Mouse (Mus musculus) liver, adult 2 months (tissue): ENCODE measurements around the gene Trrap. TPM values are rescaled to one million over a fixed set of nuclear protein-coding genes. Genes with fewer than 3 reads are reported as not detected.
A peak's percentile ranks its signal among the peaks of the same experiment; 100 is the strongest.

ENCODE experiments used
- DNase-seq: peaks from one replicate; pipeline ENCODE4 v3.0.0-alpha.2; 2011; ENCODE audit warnings: low read depth, low spot score; ENCODE audit errors: extremely low read depth
- H3K27ac ChIP-seq: fragments of 200-500 bp; replicated peaks from 2 replicates; pipeline ENCODE4 v1.5.1; 2012; ENCODE audit warnings: low read depth, mild to moderate bottlenecking, control low read depth, inconsistent platforms, low read length; ENCODE audit not compliant: insufficient read depth
- H3K27me3 ChIP-seq: fragments of 200-500 bp; 2 replicates; pipeline ENCODE4 v1.6.1; 2012; ENCODE audit warnings: mild to moderate bottlenecking, moderate library complexity, low read length, inconsistent platforms; ENCODE audit not compliant: control insufficient read depth, insufficient read depth
- H3K36me3 ChIP-seq: fragments of 200-500 bp; 2 replicates; pipeline ENCODE4 v1.6.1; 2012; ENCODE audit warnings: low read length, inconsistent platforms; ENCODE audit not compliant: control insufficient read depth, insufficient read depth
- H3K4me1 ChIP-seq: fragments of 200-500 bp; 2 replicates; pipeline ENCODE4 v1.6.1; 2011; ENCODE audit warnings: low read length; ENCODE audit not compliant: control insufficient read depth, insufficient read depth
- H3K4me3 ChIP-seq: fragments of 200-500 bp; 2 replicates; pipeline ENCODE4 v1.5.1; 2011; ENCODE audit warnings: low read depth, mild to moderate bottlenecking, control low read depth, low read length, moderate library complexity; ENCODE audit not compliant: insufficient read depth
- H3K79me2 ChIP-seq: fragments of 200-500 bp; 2 replicates; pipeline ENCODE4 v1.6.1; 2012; ENCODE audit warnings: inconsistent platforms, mild to moderate bottlenecking, low read length, moderate library complexity; ENCODE audit not compliant: control insufficient read depth, insufficient read depth
- H3K9ac ChIP-seq: fragments of 200-500 bp; 2 replicates; pipeline ENCODE4 v1.6.1; 2012; ENCODE audit warnings: low read depth, mild to moderate bottlenecking, control low read depth, inconsistent platforms, low read length
- CTCF ChIP-seq: fragments of 200-500 bp; IDR thresholded peaks from 2 replicates; pipeline ENCODE4 v1.5.1; 2011; ENCODE audit warnings: low read depth, low read length, control low read depth
- POLR2A ChIP-seq: fragments of 200-500 bp; IDR thresholded peaks from 2 replicates; pipeline ENCODE4 v1.6.1; 2011; ENCODE audit warnings: low read length, control low read depth; ENCODE audit not compliant: insufficient read depth; ENCODE audit errors: extremely low read depth
- WGBS: fragments of 180-500 bp; shearing (Covaris S2); methylation state at CpG from one replicate; pipeline ENCODE4 v1.1.7; 2018; 5-methylcytosine and 5-hydroxymethylcytosine counted together
- polyA plus RNA-seq: library from polyadenylated mRNA; depleted of rRNA; stranded (reverse); fragments of >200 nt; gene quantifications from 2 replicates; pipeline ENCODE4 v1.2.3, GENCODE M21; 2012
- total RNA-seq: library from RNA; depleted of rRNA; stranded (reverse); fragments of >200 nt; gene quantifications from 2 replicates; pipeline ENCODE4 v1.2.3, GENCODE M21; 2014

Gene Trrap
- total and polyA plus RNA-seq, 2 experiments, result 19.8 to 33.9 TPM

GRCm38 (mm10) chr5:144793374-144793773 lies 25.8 kb downstream of the Trrap start:
- Histone ChIP-seq H3K4me1 (peaks cover 1% of the 10 kb centered on the region; the same call in 1 of the 2 replicates), H3K4me3 (no peak overlapping the region), H3K36me3 (peaks cover 54% of the 10 kb centered on the region), H3K79me2 (no peaks in the 10 kb centered on the region), H3K9ac (no peak overlapping the region), H3K27ac (no peak overlapping the region), H3K27me3 (no peaks in the 10 kb centered on the region)
- DNase-seq, result no peak
- no peak for TF ChIP-seq CTCF
- TF ChIP-seq POLR2A, result no peak
- 91% methylated on average over 5 of the region's 5 CpGs for WGBS

DNA sequence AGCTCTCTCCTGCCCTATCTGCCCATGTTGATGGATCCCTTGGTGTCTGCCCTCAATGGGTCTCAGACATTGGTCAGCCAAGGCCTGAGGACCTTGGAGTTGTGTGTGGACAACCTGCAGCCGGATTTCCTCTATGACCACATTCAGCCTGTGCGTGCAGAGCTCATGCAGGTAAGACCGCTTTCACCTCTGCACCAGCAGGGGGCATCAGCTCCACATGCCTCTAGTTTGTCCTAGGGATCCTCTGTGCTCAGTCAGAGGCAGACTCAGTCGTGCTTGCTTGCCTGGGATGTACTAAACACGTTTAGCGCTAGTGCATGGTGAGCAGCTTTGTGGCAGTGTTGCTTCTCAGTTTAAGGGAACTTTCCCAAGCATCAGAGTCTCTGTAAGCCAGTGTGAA lies 27.2 kb downstream of the Trrap start:
- Histone ChIP-seq H3K79me2 (no peaks in the 10 kb centered on the region), H3K9ac (no peak overlapping the region), H3K27me3 (no peaks in the 10 kb centered on the region), H3K36me3 (peaks cover 56% of the 10 kb centered on the region), H3K4me1 (no peaks in the 10 kb centered on the region), H3K4me3 (no peak overlapping the region), H3K27ac (no peak overlapping the region)
- TF ChIP-seq POLR2A (no peak), CTCF (peak; percentile 75)
- WGBS, result 73% methylated on average over 6 of the region's 6 CpGs
- peak; percentile 27 for DNase-seq

DNA sequence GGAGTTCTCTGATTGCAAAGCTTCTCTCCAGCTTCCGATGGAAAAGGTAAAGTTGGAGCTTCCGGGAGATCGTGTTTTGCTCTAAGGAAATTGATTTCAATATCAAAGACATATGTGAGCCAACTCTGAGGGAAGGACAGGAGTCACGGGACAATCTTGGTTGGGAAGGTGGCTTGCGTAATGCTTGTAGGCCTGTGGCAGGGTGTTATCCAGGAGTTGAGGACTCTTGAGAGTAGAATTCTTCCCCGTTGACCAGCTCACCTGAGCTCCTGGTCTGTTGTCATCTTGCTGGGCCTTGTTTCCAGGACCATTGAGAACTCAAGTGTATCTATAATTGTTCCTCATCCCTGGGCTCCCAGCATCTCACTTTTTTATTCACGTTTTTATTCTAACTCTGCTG lies 29.6 kb downstream of the Trrap start:
- 88% methylated on average over 7 of the region's 7 CpGs for WGBS
- Histone ChIP-seq H3K4me3 (no peak overlapping the region), H3K4me1 (no peaks in the 10 kb centered on the region), H3K27me3 (no peaks in the 10 kb centered on the region), H3K27ac (no peak overlapping the region), H3K36me3 (peaks cover 52% of the 10 kb centered on the region), H3K79me2 (no peaks in the 10 kb centered on the region), H3K9ac (no peak overlapping the region)
- no peak for DNase-seq
- TF ChIP-seq POLR2A (no peak), CTCF (no peak)

GRCm38 (mm10) chr5:144803066-144803465 lies 35.5 kb downstream of the Trrap start:
- Histone ChIP-seq H3K79me2 (no peaks in the 10 kb centered on the region), H3K4me3 (no peak overlapping the region), H3K9ac (no peak overlapping the region), H3K27me3 (no peaks in the 10 kb centered on the region), H3K27ac (no peak overlapping the region), H3K4me1 (no peaks in the 10 kb centered on the region), H3K36me3 (peaks cover 47% of the 10 kb centered on the region)
- DNase-seq, result no peak
- TF ChIP-seq POLR2A, result no peak
- TF ChIP-seq CTCF, result no peak
- 95% methylated on average over 8 of the region's 8 CpGs for WGBS

- Histone ChIP-seq H3K36me3 (peaks cover 50% of the 10 kb centered on the region; the same call in 1 of the 2 replicates), H3K79me2 (no peaks in the 10 kb centered on the region), H3K27me3 (no peaks in the 10 kb centered on the region), H3K4me3 (no peak overlapping the region), H3K27ac (no peak overlapping the region), H3K9ac (no peak overlapping the region), H3K4me1 (no peaks in the 10 kb centered on the region)
- WGBS, result 66% methylated on average over 7 of the region's 7 CpGs
- TF ChIP-seq POLR2A (no peak), CTCF (no peak)
- DNase-seq, result peak; percentile 11
Observed at GRCm38 (mm10) chr5:144804181-144804580, 36.6 kb downstream of the Trrap start.

- H3K79me2 ChIP-seq, result no peaks in the 10 kb centered on the region
- no peaks in the 10 kb centered on the region for H3K27me3 ChIP-seq
- H3K27ac ChIP-seq, result no peak overlapping the region
- no peak overlapping the region for H3K9ac ChIP-seq
- H3K4me1 ChIP-seq, result no peaks in the 10 kb centered on the region
- no peak overlapping the region for H3K4me3 ChIP-seq
- no peak for TF ChIP-seq POLR2A
- no peak for TF ChIP-seq CTCF
- 94% methylated on average over 10 of the region's 10 CpGs for WGBS
- peaks cover 45% of the 10 kb centered on the region for H3K36me3 ChIP-seq
- no peak for DNase-seq
Observed at GRCm38 (mm10) chr5:144806931-144807330, 39.4 kb downstream of the Trrap start.
